Mouse (Mus musculus) brain, embryonic 14.5 days (tissue): ENCODE results near the gene Caskin1.

ENCODE experiments used
- CTCF ChIP-seq: fragments of 200-500 bp; IDR thresholded peaks from 2 replicates; pipeline ENCODE4 v1.5.1; 2012; ENCODE audit warnings: inconsistent platforms, mild to moderate bottlenecking, moderate library complexity, borderline replicate concordance; ENCODE audit not compliant: insufficient read depth, insufficient read length; ENCODE audit errors: extremely low read depth
- POLR2A ChIP-seq: fragments of 200-500 bp; IDR thresholded peaks from 2 replicates; pipeline ENCODE4 v1.6.1; 2012; ENCODE audit warnings: mild to moderate bottlenecking, inconsistent platforms, borderline replicate concordance; ENCODE audit not compliant: poor library complexity, insufficient read depth, insufficient read length, severe bottlenecking; ENCODE audit errors: extremely low read depth

GRCm38 (mm10) chr17:24474557-24474956 lies 13.8 kb upstream of the Caskin1 start:
- TF ChIP-seq POLR2A (no peak), CTCF (no peak)
